Mouse (Mus musculus) heart, embryonic 16.5 days (tissue): ENCODE measurements around the gene Lyzl4. TPM values are rescaled to one million over a fixed set of nuclear protein-coding genes. Genes with fewer than 3 reads are reported as not detected.

Experiments used
- ATAC-seq: fragments of 200-750 bp; cut with Nextera tagmentation; replicated peaks from 2 replicates; pipeline ENCODE4 v1.8.0; 2017; ENCODE audit warnings: moderate number of reproducible peaks; ENCODE audit not compliant: insufficient read depth, low FRiP score; ENCODE audit errors: extremely low read depth
- H3K27ac ChIP-seq: fragments of 300-500 bp; sonication (generic); 2 replicates; pipeline ENCODE4 v1.5.1; 2014; ENCODE audit warnings: mild to moderate bottlenecking, low read length, control low read depth, moderate library complexity
- H3K27me3 ChIP-seq: fragments of 300-500 bp; sonication (generic); 2 replicates; pipeline ENCODE4 v1.6.1; 2014; ENCODE audit warnings: low read length, mixed read lengths; ENCODE audit not compliant: control insufficient read depth, insufficient read depth
- H3K36me3 ChIP-seq: fragments of 300-500 bp; sonication (generic); 2 replicates; pipeline ENCODE4 v1.6.1; 2014; ENCODE audit not compliant: control insufficient read depth, insufficient read depth
- H3K4me1 ChIP-seq: fragments of 300-500 bp; sonication (generic); 2 replicates; pipeline ENCODE4 v1.6.1; 2014; ENCODE audit warnings: low read length, mixed read lengths; ENCODE audit not compliant: control insufficient read depth, insufficient read depth
- H3K4me2 ChIP-seq: fragments of 300-500 bp; sonication (generic); 2 replicates; pipeline ENCODE4 v1.6.1; 2014; ENCODE audit warnings: low read depth, mild to moderate bottlenecking, control low read depth, low read length
- H3K4me3 ChIP-seq: fragments of 300-500 bp; sonication (generic); 2 replicates; pipeline ENCODE4 v1.5.1; 2014; ENCODE audit warnings: mild to moderate bottlenecking, control low read depth, low read length
- H3K9ac ChIP-seq: fragments of 300-500 bp; sonication (generic); 2 replicates; pipeline ENCODE4 v1.6.1; 2014; ENCODE audit warnings: low read length, control low read depth
- H3K9me3 ChIP-seq: fragments of 300-500 bp; sonication (generic); replicated peaks from 2 replicates; pipeline ENCODE4 v1.6.1; 2016; ENCODE audit warnings: low read length; ENCODE audit not compliant: control insufficient read depth
- WGBS: fragments of 180-500 bp; shearing (Covaris S2); extraction: QIAGEN DNeasy Blood & Tissue Kit; methylation state at CpG from one replicate; pipeline ENCODE4 v1.1.7; 2014; 5-methylcytosine and 5-hydroxymethylcytosine counted together
- polyA plus RNA-seq: library from polyadenylated mRNA; unstranded; fragments of >200 nt; fragmentation: Nextera tagmentation; extraction: Ambion mirVana; gene quantifications from 2 replicates; pipeline ENCODE4 v1.2.1, GENCODE M21; 2015

The Lyzl4 gene
- polyA plus RNA-seq, 1 experiment from 2014 or later, result 0.29 TPM

DNA sequence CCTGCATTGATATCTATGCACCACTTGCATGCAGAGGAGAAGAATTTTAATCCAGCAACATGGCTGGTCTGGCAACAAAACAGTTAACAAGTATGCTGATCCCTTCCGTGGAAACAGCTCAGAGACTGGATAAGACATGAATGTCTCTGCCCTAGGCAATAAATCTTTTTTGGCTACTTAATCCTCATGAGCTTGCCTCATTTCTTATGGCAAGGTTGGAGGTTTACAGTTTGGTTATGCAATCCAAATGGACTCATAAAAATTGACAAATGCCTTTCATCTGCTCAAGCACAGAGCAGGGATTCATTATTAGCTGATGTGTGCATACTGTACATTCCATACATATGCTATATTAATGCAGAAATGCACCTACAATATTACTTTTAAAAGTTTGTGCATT is 73.4 kb downstream of the Lyzl4 start:
- Histone ChIP-seq H3K36me3 (no peaks in the 10 kb centered on the region), H3K27me3 (no peaks in the 10 kb centered on the region), H3K4me3 (no peak overlapping the region), H3K27ac (no peak overlapping the region), H3K4me2 (no peak overlapping the region), H3K4me1 (no peaks in the 10 kb centered on the region), H3K9ac (no peak overlapping the region), H3K9me3 (0 out of 2 replicates have a peak, but pooled peaks cover 5% of the 10 kb centered on the region)
- no peak for ATAC-seq
- WGBS, result 16% methylated on average over 1 of the region's 1 CpGs

- Histone ChIP-seq H3K36me3 (no peaks in the 10 kb centered on the region), H3K27me3 (no peaks in the 10 kb centered on the region), H3K9me3 (0 out of 2 replicates have a peak, but pooled peaks cover 5% of the 10 kb centered on the region), H3K4me1 (no peaks in the 10 kb centered on the region), H3K9ac (no peak overlapping the region), H3K4me3 (no peak overlapping the region), H3K4me2 (no peak overlapping the region), H3K27ac (no peak overlapping the region)
- ATAC-seq, result no peak
- WGBS, result 76% methylated on average over 7 of the region's 7 CpGs
Measured at GRCm38 (mm10) chr9:121566387-121566786, 75.5 kb downstream of the Lyzl4 start.

DNA sequence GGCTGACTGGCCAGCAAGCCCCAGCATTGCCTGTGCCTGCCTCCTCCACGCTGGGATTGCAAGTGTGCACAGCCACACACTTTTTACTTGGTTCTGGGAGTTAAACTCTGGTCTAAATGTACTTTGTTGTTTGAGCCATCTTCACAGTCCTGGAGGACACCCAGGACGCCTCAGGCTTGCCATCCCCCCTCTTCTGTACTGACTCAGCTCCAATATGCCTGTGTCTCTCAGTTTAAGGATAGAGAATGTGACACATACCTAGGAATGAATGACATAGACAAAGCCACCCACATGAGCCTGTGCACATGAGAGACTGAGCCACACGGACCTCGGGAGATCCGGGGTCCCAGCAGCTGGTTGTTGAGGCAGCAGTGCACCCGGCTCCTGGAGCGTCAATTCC is 78.6 kb downstream of the Lyzl4 start:
- WGBS, result 74% methylated on average over 7 of the region's 7 CpGs
- H3K4me1 ChIP-seq, result no peaks in the 10 kb centered on the region
- no peak overlapping the region for H3K27ac ChIP-seq
- ATAC-seq, result no peak
- H3K27me3 ChIP-seq, result no peaks in the 10 kb centered on the region
- no peaks in the 10 kb centered on the region for H3K9me3 ChIP-seq
- H3K36me3 ChIP-seq, result no peaks in the 10 kb centered on the region
- H3K4me3 ChIP-seq, result no peak overlapping the region
- H3K4me2 ChIP-seq, result no peak overlapping the region
- H3K9ac ChIP-seq, result no peak overlapping the region

DNA sequence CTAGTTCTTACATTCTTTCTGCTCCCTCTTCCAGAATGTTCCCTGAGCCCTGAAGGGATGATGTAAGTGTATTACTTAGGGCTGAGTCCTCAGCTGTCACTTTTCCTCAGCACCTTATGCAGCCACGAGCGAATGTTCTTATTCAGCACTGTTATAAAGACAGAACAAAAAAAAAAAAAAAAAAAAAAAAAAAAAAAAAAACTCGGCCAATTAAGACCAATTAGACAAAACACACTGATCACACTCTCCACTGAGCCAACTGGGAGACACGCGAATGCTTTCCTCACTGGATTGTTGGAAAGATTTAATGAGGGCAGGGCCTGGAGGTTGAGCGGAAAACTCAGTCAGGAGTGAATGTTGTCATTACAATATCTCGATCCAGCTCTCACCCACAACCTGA is 81.4 kb downstream of the Lyzl4 start:
- Histone ChIP-seq H3K9ac (no peak overlapping the region), H3K36me3 (no peaks in the 10 kb centered on the region), H3K4me1 (no peaks in the 10 kb centered on the region; the same call in none of the 2 replicates), H3K9me3 (no peaks in the 10 kb centered on the region), H3K4me2 (no peak overlapping the region), H3K27ac (no peak overlapping the region), H3K4me3 (no peak overlapping the region), H3K27me3 (no peaks in the 10 kb centered on the region)
- ATAC-seq, result no peak
- 75% methylated on average over 7 of the region's 7 CpGs for WGBS

DNA sequence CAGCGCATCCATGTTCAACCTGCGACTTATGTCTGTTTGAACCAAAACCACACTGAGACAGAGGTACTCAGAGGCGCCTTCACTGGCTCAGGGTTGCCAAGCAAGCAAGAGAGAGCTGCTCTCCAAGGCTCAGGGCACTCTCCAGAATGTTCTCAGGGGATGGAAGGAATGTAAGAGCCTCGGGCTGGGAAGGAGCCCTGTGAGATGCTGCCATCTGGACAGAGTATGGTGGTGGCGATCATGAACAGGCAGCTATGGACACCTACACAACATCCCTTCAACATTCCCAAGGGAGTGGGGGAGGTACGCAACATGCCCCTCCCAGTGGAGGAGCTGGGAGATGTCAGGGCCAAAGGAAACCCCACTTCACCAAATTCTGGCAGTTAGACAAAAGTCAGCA is 83.7 kb downstream of the Lyzl4 start:
- Histone ChIP-seq H3K27ac (no peak overlapping the region), H3K27me3 (no peaks in the 10 kb centered on the region), H3K36me3 (no peaks in the 10 kb centered on the region), H3K9ac (no peak overlapping the region), H3K4me3 (no peak overlapping the region), H3K9me3 (no peaks in the 10 kb centered on the region), H3K4me2 (no peak overlapping the region), H3K4me1 (no peaks in the 10 kb centered on the region; the same call in none of the 2 replicates)
- 80% methylated on average over 6 of the region's 6 CpGs for WGBS
- ATAC-seq, result no peak

- no peaks in the 10 kb centered on the region for H3K36me3 ChIP-seq
- H3K4me1 ChIP-seq, result no peaks in the 10 kb centered on the region; the same call in none of the 2 replicates
- H3K27me3 ChIP-seq, result no peaks in the 10 kb centered on the region
- no peak overlapping the region for H3K9ac ChIP-seq
- ATAC-seq, result peak; percentile 83
- H3K4me2 ChIP-seq, result no peak overlapping the region
- no peak overlapping the region for H3K4me3 ChIP-seq
- H3K27ac ChIP-seq, result 0 out of 2 replicates have a peak overlapping the region, but pooled peaks have one; percentile 9
- H3K9me3 ChIP-seq, result no peaks in the 10 kb centered on the region
- 14% methylated on average over 5 of the region's 5 CpGs for WGBS
Measured at GRCm38 (mm10) chr9:121556913-121557312, 85.0 kb downstream of the Lyzl4 start.

DNA sequence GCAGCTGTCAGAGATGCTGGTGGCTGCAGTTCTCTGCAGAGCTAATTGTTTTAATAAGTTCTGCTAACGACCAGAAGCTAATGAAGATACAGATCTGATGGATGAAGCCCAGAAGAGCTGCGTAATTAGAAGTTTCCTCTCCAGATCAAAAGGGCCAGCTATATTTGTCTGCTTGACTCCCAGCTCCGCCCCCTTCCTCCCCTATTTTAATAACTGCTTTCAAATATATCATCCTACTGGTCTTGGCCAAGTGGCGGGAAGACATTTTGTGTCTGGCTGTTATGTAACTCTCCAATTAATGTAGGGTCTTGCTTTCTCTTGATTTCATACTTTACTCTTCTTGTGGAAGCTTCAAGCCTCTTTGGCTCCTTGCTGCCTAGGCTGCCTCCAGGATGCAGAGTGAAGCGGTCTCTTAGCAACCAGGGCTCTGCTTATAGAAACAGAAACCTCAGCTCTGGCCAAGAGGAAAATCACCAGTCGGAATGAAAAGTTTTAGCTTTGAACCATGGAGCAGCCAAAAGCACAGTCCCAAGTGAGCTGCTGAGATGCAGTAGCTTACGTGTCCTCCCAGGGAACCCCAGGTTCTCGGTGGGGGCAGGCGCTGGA is 86.4 kb downstream of the Lyzl4 start:
- Histone ChIP-seq H3K36me3 (no peaks in the 10 kb centered on the region), H3K4me1 (no peaks in the 10 kb centered on the region; the same call in none of the 2 replicates), H3K27ac (peak overlapping the region; percentile 8; the same call in 1 of the 2 replicates), H3K4me3 (no peak overlapping the region), H3K9me3 (no peaks in the 10 kb centered on the region), H3K4me2 (no peak overlapping the region), H3K27me3 (no peaks in the 10 kb centered on the region), H3K9ac (no peak overlapping the region)
- WGBS, result 50% methylated on average over 9 of the region's 9 CpGs
- no peak; the same call in 1 of the 2 replicates for ATAC-seq

GRCm38 (mm10) chr9:121553643-121554042 is 88.3 kb downstream of the Lyzl4 start:
- H3K36me3 ChIP-seq, result no peaks in the 10 kb centered on the region
- no peak for ATAC-seq
- WGBS, result 58% methylated on average over 4 of the region's 4 CpGs

DNA sequence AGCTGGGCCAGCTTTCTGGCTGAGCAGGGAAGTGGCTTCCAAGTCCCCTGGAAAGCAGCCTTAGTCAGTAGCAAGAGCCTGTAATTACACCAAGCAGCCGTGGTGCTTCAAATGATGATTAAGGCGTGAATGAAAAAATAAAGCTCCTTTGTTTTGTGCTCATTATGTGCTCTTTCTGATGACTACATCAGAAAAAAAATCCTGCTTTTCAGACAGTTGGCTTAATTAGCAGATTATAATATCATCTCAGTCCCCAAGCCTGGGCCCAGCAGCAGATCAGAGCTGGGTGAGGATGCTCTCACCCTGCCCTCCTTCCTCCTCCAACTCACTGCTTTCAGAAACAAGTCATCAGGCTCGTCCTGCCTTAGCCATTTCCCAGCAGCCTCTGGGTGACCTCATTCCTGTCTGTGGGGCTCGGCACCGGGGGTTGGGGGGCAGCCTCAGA is 91.5 kb downstream of the Lyzl4 start:
- H3K9me3 ChIP-seq, result no peaks in the 10 kb centered on the region; the same call in 1 of the 2 replicates
- H3K9ac ChIP-seq, result no peak overlapping the region
- no peaks in the 10 kb centered on the region for H3K36me3 ChIP-seq
- no peak overlapping the region for H3K27ac ChIP-seq
- 72% methylated on average over 5 of the region's 5 CpGs for WGBS
- no peaks in the 10 kb centered on the region for H3K27me3 ChIP-seq
- H3K4me1 ChIP-seq, result no peaks in the 10 kb centered on the region
- no peak overlapping the region for H3K4me3 ChIP-seq
- H3K4me2 ChIP-seq, result no peak overlapping the region
- ATAC-seq, result no peak

More at GRCm38 (mm10) chr9:121553643-121554042, 88.3 kb downstream of the Lyzl4 start:
- Histone ChIP-seq H3K9me3 (no peaks in the 10 kb centered on the region), H3K9ac (no peak overlapping the region), H3K27ac (no peak overlapping the region), H3K4me1 (no peaks in the 10 kb centered on the region; the same call in none of the 2 replicates), H3K4me2 (no peak overlapping the region), H3K4me3 (no peak overlapping the region), H3K27me3 (no peaks in the 10 kb centered on the region)
